Mouse (Mus musculus): ENCODE data around the gene Abcd3.

The Abcd3 gene

DNA sequence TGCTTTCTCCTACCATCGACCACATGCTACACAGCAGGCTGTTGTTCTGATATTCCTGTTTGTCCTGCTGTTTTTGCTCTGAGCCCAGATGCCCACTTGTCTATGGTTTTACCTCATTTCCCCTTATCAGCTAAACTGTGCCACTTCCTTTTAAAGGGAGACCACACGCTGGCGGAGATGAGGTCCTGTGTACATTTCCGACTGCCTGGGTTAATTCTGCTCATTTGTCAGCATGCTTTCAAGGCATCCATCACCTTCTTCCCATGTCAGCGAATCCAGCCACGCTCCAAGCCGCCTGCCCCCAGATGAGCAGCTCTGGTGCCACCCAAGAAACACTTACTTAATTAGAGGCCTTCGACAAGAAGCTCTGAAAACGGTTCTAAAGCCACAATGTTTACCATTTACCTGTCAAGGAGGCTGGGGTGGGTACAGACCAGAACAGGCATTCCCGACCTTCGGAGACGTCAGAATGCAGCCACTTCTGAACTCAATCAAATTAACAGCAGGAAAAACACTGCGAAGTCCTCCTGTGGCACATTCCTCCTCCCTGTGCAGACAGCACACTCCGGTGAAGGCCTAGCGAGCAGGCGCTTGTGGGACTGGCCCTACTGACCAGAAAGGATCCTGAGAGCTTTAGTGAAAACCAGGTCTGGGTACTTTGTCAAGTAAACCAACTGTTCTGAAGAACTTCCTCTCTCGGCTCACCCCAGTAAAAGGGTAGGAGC, 75.5 kb downstream of the Abcd3 start:
- DNase-seq (ENCODE audit: low spot score in 2 of 2), result no peak

DNA sequence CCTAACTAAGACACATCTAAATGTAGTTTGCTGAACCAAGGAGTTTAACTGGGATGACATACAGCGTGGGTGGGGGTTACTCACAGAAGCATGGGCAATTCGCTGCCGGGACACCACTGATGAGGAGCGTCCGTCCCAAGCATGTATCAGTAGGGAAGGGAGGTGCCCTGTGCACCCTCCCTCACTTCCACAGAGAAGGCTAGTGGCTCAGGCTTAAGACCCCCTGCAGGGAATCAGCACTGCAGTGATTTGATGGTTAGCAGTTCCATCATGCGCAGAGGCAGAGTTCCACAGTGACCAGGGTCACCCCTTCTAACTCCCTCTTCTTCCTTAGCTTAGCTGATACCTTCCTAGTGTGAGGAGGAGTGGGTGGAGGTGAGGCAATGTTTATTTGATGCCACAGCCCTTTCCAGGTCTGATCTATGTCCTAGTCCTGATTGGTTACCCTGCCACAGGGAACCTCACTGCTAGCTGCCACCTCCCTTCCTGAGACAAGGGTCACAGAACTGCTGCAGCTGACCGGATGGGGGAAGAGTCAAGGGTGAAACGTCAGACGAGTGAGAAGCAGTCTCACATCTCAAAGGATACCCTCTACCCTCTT, 76.3 kb downstream of the Abcd3 start:
- no peak for DNase-seq (ENCODE audit: low spot score in 2 of 2)

DNA sequence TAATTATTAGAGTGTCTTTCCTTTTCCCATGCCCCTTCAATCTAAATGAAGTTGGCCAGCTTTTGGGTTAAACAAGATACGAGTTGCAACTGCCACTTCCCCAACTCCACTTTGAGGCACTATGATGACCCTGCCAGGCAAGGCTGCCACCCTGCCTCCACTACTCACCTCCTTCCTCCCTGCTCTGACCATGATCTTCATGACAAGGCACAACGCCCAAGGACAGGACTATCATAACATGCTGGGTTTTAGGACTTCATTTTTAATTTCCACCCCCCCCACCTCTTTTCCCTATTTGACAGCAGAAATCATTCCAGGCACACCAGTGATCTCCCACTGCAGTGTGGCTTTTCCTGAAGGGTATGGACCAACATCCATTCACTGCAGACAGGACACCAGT, 77.2 kb downstream of the Abcd3 start:
- no peak for DNase-seq (ENCODE audit: low spot score in 2 of 2)

DNA sequence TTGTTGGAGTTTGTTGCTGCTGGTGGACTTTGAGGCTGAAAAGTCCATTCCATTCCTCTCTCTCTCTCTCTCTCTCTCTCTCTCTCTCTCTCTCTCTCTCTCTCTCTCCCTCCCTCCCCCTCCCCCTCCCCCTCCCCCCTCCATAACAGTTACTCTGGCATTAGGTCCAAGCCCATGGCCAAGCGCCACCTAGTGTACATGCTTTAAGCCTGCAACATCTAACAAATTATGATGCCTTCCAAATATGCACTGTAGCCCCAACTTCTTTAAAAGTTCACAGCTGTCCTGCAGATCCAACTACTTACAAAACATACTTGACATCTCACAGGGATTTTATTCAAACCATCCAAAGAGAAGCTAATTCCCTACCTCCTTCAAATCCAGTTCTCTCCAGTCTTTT, 77.6 kb downstream of the Abcd3 start:
- DNase-seq (ENCODE audit: low spot score in 2 of 2), result no peak

DNA sequence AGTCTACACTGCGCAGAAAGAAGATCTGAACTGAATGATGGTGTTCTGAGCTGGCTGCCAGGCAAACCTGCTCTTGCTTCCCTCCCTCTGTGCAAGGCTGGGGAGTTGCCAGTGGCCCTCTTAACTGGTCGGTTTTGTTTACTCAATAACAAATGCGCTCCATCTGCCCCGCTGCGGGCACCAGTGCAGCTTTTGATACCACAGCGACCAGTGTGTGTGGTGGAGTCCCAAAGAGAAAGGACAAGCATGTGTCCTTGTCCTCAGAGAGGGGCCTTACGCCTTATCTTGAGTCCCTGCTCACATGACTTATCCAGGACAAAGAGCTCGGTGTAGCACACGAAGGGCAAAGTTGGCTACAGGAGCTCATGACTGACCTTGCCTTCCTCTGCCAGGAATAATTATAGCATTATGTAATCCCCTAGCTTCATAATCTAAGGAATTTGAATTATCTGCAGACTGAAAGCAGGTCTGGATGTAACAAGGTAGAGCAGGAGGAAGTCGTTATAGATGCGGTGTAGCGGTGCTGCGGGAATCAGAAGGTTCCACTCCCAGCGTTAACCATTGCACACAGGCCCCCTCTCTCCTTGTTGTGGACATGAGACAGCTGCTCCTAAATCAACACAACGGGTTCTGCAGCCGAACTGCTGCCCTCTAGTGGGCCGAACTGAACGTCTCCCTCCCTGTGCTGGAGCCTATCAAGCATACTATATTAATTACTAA, 78.9 kb downstream of the Abcd3 start:
- DNase-seq (ENCODE audit: low spot score in 2 of 2), result peak; percentile 89 to 92

DNA sequence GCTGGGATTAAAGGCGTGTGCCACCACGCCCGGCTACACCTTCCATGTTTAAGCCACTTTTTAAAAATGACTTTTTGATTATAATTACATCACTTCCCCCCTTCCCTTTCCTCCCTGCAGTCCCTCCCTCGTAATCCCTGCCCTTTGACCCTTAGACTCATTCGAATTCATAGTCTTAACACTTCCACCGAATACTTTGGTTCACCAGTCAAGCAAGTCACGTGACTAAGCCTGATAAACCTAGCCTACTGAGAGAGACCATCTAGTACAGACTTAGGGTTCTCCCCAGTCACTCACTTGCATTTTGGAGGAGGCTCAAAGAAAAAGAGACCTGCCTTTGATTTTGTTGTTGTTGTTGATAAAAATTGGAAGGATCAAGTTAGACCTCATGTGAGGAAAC, 79.6 kb downstream of the Abcd3 start:
- no peak for DNase-seq (ENCODE audit: low spot score in 2 of 2)

DNA sequence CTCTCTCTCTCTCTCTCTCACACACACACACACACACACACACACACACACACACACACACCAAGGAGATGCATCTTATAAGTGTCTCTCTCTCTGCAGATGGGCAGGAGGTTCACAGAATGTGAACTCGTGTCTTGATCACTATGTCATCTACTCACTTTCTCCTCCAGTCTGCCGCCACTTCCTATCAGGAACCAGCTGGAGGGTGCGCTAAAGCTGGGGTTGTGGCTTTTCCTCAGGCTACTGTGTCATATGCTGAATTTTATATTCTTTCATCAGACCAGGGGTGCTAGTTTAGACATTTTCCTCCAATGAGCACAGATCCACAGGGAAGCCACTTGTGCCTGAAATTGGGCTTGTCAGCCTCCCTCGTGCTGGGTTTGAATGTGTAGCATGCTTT, 85.4 kb downstream of the Abcd3 start:
- DNase-seq (ENCODE audit: low spot score in 2 of 2), result no peak

DNA sequence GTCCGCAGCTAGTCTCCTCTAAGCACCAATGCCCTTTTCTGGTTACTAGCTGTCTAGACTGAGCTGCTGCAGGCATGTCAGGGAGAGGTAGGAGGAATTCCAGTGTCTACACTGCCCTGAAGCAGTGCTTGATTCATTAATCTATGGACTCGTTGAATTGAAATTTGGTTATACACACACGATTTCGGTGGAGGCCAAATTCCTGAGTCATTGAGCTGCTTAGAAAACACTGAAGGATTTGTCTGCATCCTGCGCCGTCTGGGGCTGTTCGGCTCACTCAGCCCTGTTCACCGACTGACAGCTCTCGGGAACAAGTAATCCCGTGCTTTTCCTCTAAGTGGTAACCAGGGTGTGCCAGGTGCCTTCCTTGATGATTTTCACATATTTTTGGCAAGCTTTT, 89.5 kb downstream of the Abcd3 start:
- no peak for DNase-seq (ENCODE audit: low spot score in 2 of 2)

DNA sequence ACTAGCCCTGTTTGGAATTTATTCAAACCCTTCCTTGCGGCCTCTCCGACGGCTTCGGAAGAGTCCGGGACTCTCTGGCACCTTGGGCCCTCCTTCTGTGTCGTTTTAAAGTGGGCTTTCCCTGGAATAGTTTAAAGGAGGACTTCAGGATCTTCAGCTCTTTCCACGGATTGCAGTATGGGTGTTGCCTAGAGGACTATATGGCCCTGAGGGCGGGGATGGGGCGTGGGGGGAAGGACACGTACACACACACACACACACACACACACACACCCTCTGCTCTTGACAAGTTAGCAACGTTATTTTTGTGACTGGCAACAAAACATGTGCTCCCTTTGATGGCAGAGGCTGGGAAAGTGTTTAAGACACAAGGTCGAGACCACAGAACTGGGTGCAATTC, 90.5 kb downstream of the Abcd3 start:
- no peak for DNase-seq (ENCODE audit: low spot score in 2 of 2)

DNA sequence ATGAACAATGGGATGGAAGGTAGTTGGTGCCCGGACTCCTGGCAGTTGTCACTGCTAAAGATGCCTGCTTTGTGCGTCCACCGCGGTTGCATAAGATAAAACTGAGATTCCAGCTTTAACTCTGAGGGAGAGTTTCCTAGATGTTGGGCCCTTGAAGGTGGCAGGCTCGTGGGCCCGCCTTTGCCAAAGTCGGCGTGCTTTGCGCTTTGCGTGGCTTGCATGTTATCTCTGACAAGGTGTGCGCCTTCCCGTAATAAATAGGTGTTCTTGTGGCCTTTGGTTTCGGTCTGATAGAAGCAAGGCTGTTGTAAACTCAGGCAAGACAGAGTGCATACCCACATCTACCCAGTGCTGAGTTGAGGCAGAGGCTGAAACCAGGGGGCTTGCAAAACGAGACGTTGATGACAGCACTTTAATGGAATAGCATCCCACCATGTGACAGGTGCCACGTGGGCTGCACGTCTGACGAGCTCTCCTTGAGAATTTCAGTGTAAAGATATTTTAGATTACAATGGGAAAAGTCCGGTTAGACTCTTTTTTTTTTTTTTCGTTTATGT, 91.1 kb downstream of the Abcd3 start:
- peak; percentile 33 to 64 for DNase-seq (ENCODE audit: low spot score in 2 of 2)

DNA sequence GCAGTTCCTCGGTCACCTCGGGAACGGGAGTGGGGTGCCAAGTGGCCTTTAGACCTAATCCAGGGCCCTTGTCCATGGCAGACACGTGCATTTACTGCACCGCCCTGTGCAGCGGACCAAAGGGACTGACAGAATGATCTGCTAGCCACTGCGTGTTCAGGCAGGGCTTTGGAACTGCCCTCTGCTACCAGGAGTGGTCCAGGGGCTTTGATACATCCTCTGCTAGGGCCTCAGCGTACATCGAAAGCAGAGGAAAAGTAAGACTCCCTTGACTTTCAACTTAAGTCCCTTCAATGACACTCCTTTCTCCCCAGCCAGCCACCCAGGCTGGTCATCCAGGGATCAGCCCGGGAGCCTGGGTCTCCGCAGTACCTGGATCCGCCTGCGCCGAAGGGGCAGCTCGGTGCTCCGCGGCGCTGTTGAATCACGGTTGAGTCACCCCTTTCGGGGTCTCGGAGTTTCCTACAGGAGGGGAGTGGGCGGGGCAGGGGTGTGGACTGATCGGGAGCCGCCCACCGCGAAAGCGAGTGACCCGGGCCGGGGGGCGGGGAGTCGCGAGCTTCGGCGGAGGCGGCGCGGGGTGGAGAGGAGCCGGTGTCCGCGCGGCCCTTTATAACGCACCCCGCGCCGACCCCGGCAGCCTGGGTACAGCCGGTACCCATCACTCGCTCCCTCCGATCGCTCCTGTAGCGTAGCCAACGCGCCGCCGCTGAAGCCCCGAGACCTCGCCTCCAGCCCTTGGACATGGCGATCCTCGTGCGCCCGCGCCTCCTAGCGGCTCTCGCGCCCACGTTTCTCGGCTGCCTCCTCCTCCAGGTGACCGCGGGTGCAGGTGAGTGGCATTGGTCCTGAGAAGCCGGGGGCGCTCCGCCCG, 91.9 kb downstream of the Abcd3 start, which contains the start of gene F3:
Gene F3, plus strand, starts transcription at position 567 of the 874 bp plus-strand sequence.
- DNase-seq (ENCODE audit: low spot score in 2 of 2), result peak; percentile 63 to 71

DNA sequence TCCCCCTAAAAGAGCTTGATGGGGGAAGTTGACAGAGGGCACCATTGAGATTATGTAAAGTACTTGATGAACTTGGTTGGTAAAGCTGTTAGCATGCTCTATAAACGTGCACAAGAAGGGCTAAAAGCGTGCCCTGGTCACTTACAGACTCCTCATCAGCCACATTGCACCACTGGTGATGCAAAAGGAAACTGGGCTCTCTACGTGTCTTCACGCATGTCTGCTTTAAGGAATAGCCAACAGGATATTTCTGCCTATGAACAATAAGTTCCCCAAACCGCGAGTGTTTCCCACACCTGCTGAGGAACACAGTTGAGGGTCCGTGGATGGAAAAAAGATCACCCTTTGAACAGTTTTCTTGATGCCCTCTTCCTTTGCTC, 93.4 kb downstream of the Abcd3 start:
- no peak for DNase-seq (ENCODE audit: low spot score in 2 of 2)

DNA sequence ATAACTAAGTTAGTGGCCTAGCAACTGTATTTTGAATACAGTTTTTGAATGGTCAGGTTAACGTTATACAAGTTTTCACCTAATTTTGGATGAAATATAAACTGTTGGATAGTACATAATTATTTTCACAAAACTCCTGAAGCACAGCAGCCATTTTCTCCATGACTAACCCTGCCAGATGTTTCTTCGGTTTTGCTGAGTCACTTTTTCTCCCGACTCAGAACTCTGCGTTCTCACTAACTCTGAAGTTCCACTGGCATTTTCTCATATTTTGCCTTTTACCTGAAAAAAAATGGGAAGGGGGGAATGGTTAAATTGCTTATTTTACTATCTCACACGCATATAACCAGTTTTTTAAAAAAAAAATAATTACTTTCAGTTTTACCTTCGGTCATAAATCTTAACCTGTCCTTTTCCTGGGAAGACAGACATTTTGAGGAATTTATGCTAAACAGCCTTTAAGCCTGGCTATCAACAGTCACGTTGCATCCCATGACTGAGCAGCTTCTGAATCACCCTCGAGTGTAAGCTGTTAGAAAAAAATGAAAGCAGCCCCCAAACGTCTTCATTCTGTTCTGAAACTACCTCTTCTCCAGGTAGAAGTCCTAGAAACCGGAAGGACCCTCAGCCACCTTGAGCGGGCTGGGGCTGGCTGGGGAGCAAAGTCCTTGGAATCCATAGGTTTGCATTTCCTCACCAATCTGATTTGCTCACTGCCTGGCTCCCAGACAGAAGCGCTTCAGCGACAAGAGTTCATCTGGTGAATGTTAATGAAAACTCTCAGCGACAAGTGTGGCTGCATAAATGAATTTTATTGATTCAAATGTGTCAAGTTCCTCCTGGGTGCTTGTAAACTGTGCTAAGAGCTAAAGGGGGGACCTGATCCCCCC, 94.1 kb downstream of the Abcd3 start:
- no peak for DNase-seq (ENCODE audit: low spot score in 2 of 2)

DNA sequence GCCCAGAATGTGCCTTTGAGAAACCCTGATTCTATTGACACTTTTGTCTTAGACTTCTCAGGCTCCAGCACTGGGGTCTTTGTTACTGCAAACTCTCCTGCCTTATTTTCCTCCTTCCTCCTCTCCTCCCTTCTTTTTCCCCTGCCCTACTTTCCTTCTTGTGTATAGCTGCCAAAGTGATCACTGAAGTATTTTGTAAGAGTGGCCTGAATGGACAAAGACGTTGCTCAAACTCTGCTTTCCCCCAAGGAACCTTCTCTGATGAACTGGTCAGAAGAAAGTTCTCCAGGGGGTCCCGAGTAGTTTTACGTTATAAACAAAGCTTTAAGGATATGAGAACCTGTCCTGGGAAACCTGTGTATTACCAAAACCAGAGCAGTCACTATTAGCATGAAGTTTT, 95.4 kb downstream of the Abcd3 start:
- DNase-seq (ENCODE audit: low spot score in 2 of 2), result no peak

DNA sequence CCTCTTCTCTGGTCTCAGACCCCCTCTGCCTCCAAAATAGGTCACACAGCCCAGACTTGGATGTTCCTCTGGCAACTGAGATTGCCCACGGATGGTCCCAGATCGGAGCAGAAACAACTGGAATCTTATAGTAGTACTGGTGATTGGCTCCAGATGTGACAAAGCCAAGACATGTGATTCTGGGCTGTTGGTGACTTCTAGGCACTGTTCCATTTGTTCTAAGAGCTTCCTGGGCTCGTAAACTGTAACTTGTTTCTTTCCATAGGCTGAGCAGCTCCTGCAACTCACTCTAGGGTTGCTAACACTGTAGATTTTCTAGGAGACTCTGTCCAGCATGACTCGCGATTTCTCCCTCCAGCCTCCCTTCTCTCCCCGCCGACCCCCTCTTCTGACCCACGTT, 96.4 kb downstream of the Abcd3 start:
- DNase-seq (ENCODE audit: low spot score in 2 of 2), result no peak

DNA sequence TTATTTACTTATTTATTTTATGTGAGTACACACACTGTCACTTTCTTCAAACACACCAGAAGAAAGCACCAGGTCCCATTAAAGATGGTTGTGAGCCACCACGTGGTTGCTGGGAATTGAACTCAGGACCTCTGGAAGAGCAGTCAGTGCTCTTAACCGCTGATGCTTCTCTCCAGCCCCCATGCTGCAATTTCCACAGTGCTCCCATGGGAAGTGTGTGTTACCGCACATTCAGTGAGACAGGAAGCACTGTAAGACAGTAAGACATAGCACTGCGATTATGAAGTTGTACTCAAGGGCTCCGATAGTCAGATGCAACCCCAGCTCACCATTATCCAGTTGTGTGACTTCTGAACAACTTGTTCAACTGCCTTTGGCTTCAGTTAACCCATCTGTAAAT, 98.6 kb downstream of the Abcd3 start:
- no peak for DNase-seq (ENCODE audit: low spot score in 2 of 2)

DNA sequence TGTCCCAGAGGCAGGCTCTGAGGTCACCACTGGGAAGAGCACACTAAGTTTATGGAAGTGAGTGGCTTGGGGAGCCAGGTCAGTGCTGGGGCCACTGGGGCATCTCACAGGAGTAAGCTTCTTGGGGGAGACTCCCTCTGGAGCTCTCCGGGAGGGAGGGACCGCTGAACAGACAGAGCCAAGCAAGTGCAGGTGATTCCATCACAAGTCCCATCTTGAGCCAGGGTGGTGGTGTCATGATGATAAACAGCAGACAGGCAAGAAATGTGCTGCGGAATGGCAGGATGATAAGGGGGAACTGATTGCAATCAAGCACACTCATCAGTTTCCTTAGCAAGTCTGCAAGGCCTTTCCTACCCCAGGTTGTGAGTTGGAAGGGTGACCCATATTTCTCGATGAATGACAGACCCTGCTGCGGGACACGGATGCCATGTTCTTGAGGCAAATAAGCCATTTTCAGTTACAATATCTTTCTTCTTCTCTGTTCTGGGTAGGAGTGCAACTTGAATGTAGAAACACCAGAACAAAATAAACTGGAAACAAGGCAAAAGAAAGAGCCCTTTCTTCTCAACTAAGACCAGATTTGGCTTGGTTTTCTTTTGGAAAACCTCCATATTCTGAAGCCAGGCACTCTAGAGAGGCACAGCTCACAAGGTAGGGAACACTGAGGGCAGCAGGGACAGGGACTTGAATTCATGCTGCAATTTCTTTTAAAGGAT, 99.2 kb downstream of the Abcd3 start:
- DNase-seq (ENCODE audit: low spot score in 2 of 2), result no peak

DNA sequence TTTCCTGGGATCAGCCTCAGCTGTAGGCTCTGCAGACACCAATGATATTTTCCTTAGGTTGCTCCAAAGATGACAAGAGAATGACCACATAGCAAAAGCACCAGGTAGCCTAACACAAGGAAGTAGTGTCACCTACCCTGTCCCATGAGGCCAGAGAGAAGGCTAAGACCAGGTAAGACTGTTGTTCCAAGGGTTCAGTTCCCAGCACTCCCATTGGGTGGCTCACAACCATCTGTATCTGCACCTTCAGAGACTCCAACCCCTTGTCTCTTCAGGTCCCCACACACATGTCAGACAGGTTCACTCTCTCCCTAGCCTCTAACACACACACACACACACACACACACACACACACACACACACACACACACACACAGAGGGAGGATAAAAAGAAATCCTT, 99.8 kb downstream of the Abcd3 start:
- no peak for DNase-seq (ENCODE audit: low spot score in 2 of 2)

DNA sequence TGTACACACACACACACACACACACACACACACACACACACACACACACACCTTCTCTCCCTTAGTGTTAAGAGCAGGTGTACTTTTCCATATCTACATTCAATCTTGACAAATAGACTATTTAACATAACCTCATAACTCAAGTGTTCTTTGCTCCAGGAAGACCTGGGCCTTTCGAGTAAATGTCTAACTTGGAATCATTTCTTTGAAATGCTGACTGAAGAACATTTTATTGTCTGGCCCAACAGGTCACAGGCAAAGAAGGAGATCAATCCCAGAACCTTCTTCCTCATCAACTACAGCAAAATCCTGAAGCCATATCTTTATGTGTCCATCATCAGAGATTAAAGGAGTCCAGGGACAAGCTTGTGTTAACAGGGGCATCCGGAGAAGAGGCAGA, 100.6 kb downstream of the Abcd3 start:
- no peak for DNase-seq (ENCODE audit: low spot score in 2 of 2)

DNA sequence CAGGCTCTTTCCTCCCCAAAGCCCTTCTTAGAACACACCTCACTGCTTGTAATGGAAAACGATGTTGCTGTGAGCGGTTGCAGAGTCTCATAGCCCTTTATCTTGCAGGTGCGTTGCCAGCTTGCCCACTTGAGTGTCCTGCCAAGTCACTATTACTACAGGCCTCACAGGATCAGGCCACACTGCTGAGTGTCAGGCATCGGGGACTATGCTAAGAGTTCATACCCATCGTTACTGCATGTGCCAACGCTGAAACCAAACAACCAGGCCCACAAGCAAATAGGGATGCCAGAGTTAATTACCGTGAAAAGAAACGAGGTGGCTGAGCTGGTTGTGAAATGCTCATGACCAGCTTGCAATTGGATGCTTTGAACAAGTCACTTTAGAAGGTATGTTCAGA, 101.3 kb downstream of the Abcd3 start:
- no peak for DNase-seq (ENCODE audit: low spot score in 2 of 2)

Data from right cerebral cortex, adult 2 months (tissue).